Mouse (Mus musculus): Measurements from ENCODE around the gene Tmigd3. TPM values are rescaled to one million over a fixed set of nuclear protein-coding genes. Genes with fewer than 3 reads are reported as not detected.
"Not testable (repeated sequence)": the region's sequence is repeated elsewhere in the genome, so short reads cannot be mapped to it uniquely, and the experiment has no call there.

The Tmigd3 gene
- polyA plus RNA-seq, 1 experiment from 2014 or later = not detected

- Histone ChIP-seq H3K9me3 (ENCODE audit: control insufficient read depth, low read length) (no peaks in the 10 kb centered on the region), H3K4me3 (ENCODE audit: low read length) (no peak overlapping the region), H3K4me1 (replicated peaks; ENCODE audit: control insufficient read depth, insufficient read depth, low read length) (peaks cover 11% of the 10 kb centered on the region; the same call in 1 of the 2 replicates), H3K4me2 (ENCODE audit: low read depth, low read length) (no peak overlapping the region), H3K9ac (ENCODE audit: low read length) (no peak overlapping the region), H3K27me3 (ENCODE audit: control insufficient read depth, insufficient read depth, low read depth, low read length) (no peaks in the 10 kb centered on the region), H3K36me3 (ENCODE audit: control insufficient read depth, insufficient read depth, low read length) (no peaks in the 10 kb centered on the region), H3K27ac (ENCODE audit: low read length) (no peak overlapping the region)
- WGBS = 66% methylated on average over 10 of the region's 10 CpGs
- no peak for ATAC-seq (ENCODE audit: low read depth)
Observed at GRCm38 (mm10) chr3:105917656-105918354, 47.1 kb downstream of the Tmigd3 start.

GRCm38 (mm10) chr3:105918355-105918745 lies 47.6 kb downstream of the Tmigd3 start:
- H3K4me1 ChIP-seq (replicated peaks; ENCODE audit: control insufficient read depth, insufficient read depth, low read length) = peaks cover 11% of the 10 kb centered on the region; the same call in 1 of the 2 replicates
- no peaks in the 10 kb centered on the region for H3K27me3 ChIP-seq (ENCODE audit: control insufficient read depth, insufficient read depth, low read depth, low read length)
- no peaks in the 10 kb centered on the region for H3K9me3 ChIP-seq (ENCODE audit: control insufficient read depth, low read length)
- H3K4me2 ChIP-seq (ENCODE audit: low read depth, low read length) = no peak overlapping the region
- no peaks in the 10 kb centered on the region for H3K36me3 ChIP-seq (ENCODE audit: control insufficient read depth, insufficient read depth, low read length)
- H3K27ac ChIP-seq (ENCODE audit: low read length) = no peak overlapping the region
- WGBS = 64% methylated on average over 3 of the region's 3 CpGs
- no peak overlapping the region for H3K4me3 ChIP-seq (ENCODE audit: low read length)
- ATAC-seq (ENCODE audit: low read depth) = no peak
- H3K9ac ChIP-seq (ENCODE audit: low read length) = no peak overlapping the region

GRCm38 (mm10) chr3:105920743-105921142 lies 50.0 kb downstream of the Tmigd3 start:
- not testable (repeated sequence) for H3K27ac ChIP-seq (ENCODE audit: low read length); H3K4me3 ChIP-seq (ENCODE audit: low read length); H3K4me2 ChIP-seq (ENCODE audit: low read depth, low read length); H3K9ac ChIP-seq (ENCODE audit: low read length); ATAC-seq (ENCODE audit: low read depth); H3K36me3 ChIP-seq (ENCODE audit: control insufficient read depth, insufficient read depth, low read length); H3K4me1 ChIP-seq (replicated peaks; ENCODE audit: control insufficient read depth, insufficient read depth, low read length); H3K27me3 ChIP-seq (ENCODE audit: control insufficient read depth, insufficient read depth, low read depth, low read length); H3K9me3 ChIP-seq (ENCODE audit: control insufficient read depth, low read length)

DNA sequence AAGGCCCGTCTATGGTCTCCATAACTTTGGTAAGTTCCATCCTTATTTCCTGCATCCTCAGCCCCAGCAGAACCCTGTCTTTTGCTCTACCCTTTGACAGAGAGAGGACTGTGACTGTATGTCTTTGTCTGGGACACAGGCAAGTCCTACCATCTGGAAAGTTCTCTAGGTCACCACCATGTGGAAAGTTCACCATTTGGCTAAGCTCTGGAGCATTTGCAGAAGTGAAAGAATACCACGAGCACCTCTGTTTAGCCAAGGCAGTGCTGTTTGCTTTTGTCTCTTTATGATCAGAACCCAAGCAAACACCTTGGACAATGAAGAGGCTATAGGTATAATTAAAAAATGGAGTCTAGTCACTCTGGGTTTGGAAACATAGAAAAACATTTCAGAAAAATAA lies 51.3 kb downstream of the Tmigd3 start:
- Histone ChIP-seq H3K4me3 (ENCODE audit: low read length) (no peak overlapping the region), H3K27ac (ENCODE audit: low read length) (no peak overlapping the region), H3K9ac (ENCODE audit: low read length) (no peak overlapping the region), H3K4me2 (ENCODE audit: low read depth, low read length) (no peak overlapping the region), H3K36me3 (ENCODE audit: control insufficient read depth, insufficient read depth, low read length) (no peaks in the 10 kb centered on the region), H3K4me1 (replicated peaks; ENCODE audit: control insufficient read depth, insufficient read depth, low read length) (no peaks in the 10 kb centered on the region), H3K9me3 (ENCODE audit: control insufficient read depth, low read length) (no peaks in the 10 kb centered on the region), H3K27me3 (ENCODE audit: control insufficient read depth, insufficient read depth, low read depth, low read length) (no peaks in the 10 kb centered on the region)
- WGBS = 59% methylated on average over 2 of the region's 2 CpGs
- no peak for ATAC-seq (ENCODE audit: low read depth)

- Histone ChIP-seq H3K4me1 (replicated peaks; ENCODE audit: control insufficient read depth, insufficient read depth, low read length) (no peaks in the 10 kb centered on the region), H3K4me3 (ENCODE audit: low read length) (no peak overlapping the region), H3K27me3 (ENCODE audit: control insufficient read depth, insufficient read depth, low read depth, low read length) (no peaks in the 10 kb centered on the region), H3K9ac (ENCODE audit: low read length) (no peak overlapping the region), H3K36me3 (ENCODE audit: control insufficient read depth, insufficient read depth, low read length) (no peaks in the 10 kb centered on the region), H3K4me2 (ENCODE audit: low read depth, low read length) (no peak overlapping the region), H3K9me3 (ENCODE audit: control insufficient read depth, low read length) (no peaks in the 10 kb centered on the region), H3K27ac (ENCODE audit: low read length) (no peak overlapping the region)
- WGBS = 75% methylated on average over 9 of the region's 9 CpGs
- ATAC-seq (ENCODE audit: low read depth) = no peak
Observed at GRCm38 (mm10) chr3:105924616-105925015, 53.9 kb downstream of the Tmigd3 start.

DNA sequence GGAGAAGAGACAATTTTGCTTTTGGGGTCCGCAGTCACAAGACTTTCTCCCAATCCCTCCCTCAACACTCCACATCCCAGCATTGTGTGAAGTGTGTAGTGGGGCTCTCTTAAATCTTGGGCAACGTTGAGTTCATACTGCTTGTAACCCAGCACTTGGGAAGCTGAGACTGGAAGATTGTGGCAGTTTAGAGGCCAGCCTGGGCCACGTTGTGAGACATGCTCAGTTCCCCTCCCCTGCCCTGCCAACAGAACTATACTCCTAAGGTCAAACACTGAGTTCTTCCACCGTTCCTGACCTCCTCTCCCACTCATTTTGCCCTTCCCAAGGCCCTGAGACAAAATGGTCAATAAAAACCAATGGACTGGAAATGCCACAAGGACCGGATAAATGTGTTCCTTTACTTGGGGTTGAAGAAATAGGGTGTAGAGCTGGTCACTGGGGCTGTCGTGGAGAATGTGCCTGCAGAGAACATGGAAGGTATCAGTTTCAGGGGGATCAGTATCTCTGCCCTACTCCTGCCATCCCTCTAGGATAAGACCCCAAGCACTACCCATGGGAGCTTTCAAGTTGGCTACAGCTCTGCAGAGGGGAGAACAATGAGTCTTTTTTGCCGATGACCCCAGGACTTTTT lies 57.0 kb downstream of the Tmigd3 start:
- Histone ChIP-seq H3K9ac (ENCODE audit: low read length) (no peak overlapping the region), H3K4me3 (ENCODE audit: low read length) (no peak overlapping the region), H3K4me1 (replicated peaks; ENCODE audit: control insufficient read depth, insufficient read depth, low read length) (no peaks in the 10 kb centered on the region), H3K27me3 (ENCODE audit: control insufficient read depth, insufficient read depth, low read depth, low read length) (no peaks in the 10 kb centered on the region), H3K36me3 (ENCODE audit: control insufficient read depth, insufficient read depth, low read length) (no peaks in the 10 kb centered on the region; the same call in 1 of the 2 replicates), H3K4me2 (ENCODE audit: low read depth, low read length) (no peak overlapping the region), H3K27ac (ENCODE audit: low read length) (no peak overlapping the region), H3K9me3 (ENCODE audit: control insufficient read depth, low read length) (no peaks in the 10 kb centered on the region)
- ATAC-seq (ENCODE audit: low read depth) = no peak
- WGBS = 74% methylated on average over 7 of the region's 7 CpGs

- 85% methylated on average over 3 of the region's 3 CpGs for WGBS
- no peaks in the 10 kb centered on the region for H3K27me3 ChIP-seq (ENCODE audit: control insufficient read depth, insufficient read depth, low read depth, low read length)
- no peak overlapping the region for H3K4me3 ChIP-seq (ENCODE audit: low read length)
- no peak overlapping the region for H3K4me2 ChIP-seq (ENCODE audit: low read depth, low read length)
- no peak overlapping the region for H3K9ac ChIP-seq (ENCODE audit: low read length)
- no peak overlapping the region for H3K27ac ChIP-seq (ENCODE audit: low read length)
- H3K9me3 ChIP-seq (ENCODE audit: control insufficient read depth, low read length) = no peaks in the 10 kb centered on the region
- ATAC-seq (ENCODE audit: low read depth) = no peak
- H3K36me3 ChIP-seq (ENCODE audit: control insufficient read depth, insufficient read depth, low read length) = no peaks in the 10 kb centered on the region; the same call in 1 of the 2 replicates
- no peaks in the 10 kb centered on the region for H3K4me1 ChIP-seq (replicated peaks; ENCODE audit: control insufficient read depth, insufficient read depth, low read length)
Observed at GRCm38 (mm10) chr3:105928195-105928569, 57.5 kb downstream of the Tmigd3 start.

DNA sequence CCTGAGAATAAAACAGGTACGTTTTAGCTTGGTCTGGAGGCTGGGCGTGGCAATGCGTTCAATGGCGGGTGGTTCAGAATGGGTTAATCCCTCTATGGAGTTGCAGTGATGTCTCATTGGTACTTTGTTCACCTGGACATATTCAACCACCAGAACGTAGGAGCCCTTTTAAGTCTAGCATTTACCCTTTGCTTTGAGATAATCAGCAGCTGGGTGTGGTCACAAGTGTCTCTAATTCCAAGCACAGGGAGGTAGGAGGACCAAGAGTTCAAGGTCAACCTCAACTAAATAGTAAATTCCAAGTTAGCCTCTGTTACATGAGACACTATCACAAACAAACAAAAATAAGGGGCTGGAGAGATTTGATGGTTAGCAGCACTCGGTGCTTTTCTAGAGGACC lies 58.1 kb downstream of the Tmigd3 start:
- WGBS = 83% methylated on average over 6 of the region's 6 CpGs
- H3K9ac ChIP-seq (ENCODE audit: low read length) = no peak overlapping the region
- no peak overlapping the region for H3K4me3 ChIP-seq (ENCODE audit: low read length)
- H3K27ac ChIP-seq (ENCODE audit: low read length) = no peak overlapping the region
- no peaks in the 10 kb centered on the region for H3K27me3 ChIP-seq (ENCODE audit: control insufficient read depth, insufficient read depth, low read depth, low read length)
- no peaks in the 10 kb centered on the region for H3K9me3 ChIP-seq (ENCODE audit: control insufficient read depth, low read length)
- ATAC-seq (ENCODE audit: low read depth) = no peak
- H3K36me3 ChIP-seq (ENCODE audit: control insufficient read depth, insufficient read depth, low read length) = no peaks in the 10 kb centered on the region; the same call in 1 of the 2 replicates
- H3K4me2 ChIP-seq (ENCODE audit: low read depth, low read length) = no peak overlapping the region
- H3K4me1 ChIP-seq (replicated peaks; ENCODE audit: control insufficient read depth, insufficient read depth, low read length) = no peaks in the 10 kb centered on the region

DNA sequence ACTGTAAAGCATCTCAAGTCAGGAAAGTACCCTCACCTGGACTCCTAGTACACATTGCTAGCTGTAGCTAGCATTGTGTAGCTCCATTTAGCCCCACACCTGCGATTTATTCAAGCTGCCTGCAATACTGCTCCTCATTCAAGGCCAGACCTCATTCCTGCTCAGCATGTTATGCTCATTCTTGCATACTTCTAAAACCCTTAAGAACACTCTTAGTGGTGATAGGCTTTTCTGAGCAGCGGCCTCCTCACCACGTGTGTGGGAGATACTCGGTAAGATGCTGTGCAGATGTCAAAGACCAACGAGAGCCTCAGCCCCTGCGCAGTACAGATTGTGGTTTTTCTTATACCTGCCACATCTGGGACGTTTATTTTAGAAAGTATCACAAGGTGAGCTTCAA lies 59.1 kb downstream of the Tmigd3 start:
- Histone ChIP-seq H3K4me3 (ENCODE audit: low read length) (no peak overlapping the region), H3K4me1 (replicated peaks; ENCODE audit: control insufficient read depth, insufficient read depth, low read length) (peaks cover 3% of the 10 kb centered on the region), H3K9ac (ENCODE audit: low read length) (no peak overlapping the region), H3K9me3 (ENCODE audit: control insufficient read depth, low read length) (no peaks in the 10 kb centered on the region), H3K27ac (ENCODE audit: low read length) (no peak overlapping the region), H3K36me3 (ENCODE audit: control insufficient read depth, insufficient read depth, low read length) (no peaks in the 10 kb centered on the region; the same call in 1 of the 2 replicates), H3K27me3 (ENCODE audit: control insufficient read depth, insufficient read depth, low read depth, low read length) (no peaks in the 10 kb centered on the region), H3K4me2 (ENCODE audit: low read depth, low read length) (no peak overlapping the region)
- no peak for ATAC-seq (ENCODE audit: low read depth)
- WGBS = 64% methylated on average over 7 of the region's 7 CpGs
